Mouse (Mus musculus): ENCODE measurements around the gene Nfasc.
A peak's percentile ranks its signal among the peaks of the same experiment; 100 is the strongest.

The Nfasc gene

GRCm38 (mm10) chr1:132541824-132542599 lies 199.6 kb downstream of the Nfasc start:
- no peak for DNase-seq (ENCODE audit: extremely low read depth, low read depth)

- no peak for DNase-seq (ENCODE audit: extremely low read depth, low read depth)
These were observed 200.3 kb downstream of the Nfasc start for GRCm38 (mm10) chr1:132541171-132541823.

- no peak for DNase-seq (ENCODE audit: extremely low read depth, low read depth)
These were observed 200.9 kb downstream of the Nfasc start for GRCm38 (mm10) chr1:132540701-132541100.

GRCm38 (mm10) chr1:132537736-132538135 lies 203.9 kb downstream of the Nfasc start:
- DNase-seq (ENCODE audit: extremely low read depth, low read depth): no peak

- DNase-seq (ENCODE audit: extremely low read depth, low read depth): no peak
These were observed 205.2 kb downstream of the Nfasc start for GRCm38 (mm10) chr1:132536416-132536815.

GRCm38 (mm10) chr1:132535541-132535940 lies 206.1 kb downstream of the Nfasc start:
- DNase-seq (ENCODE audit: extremely low read depth, low read depth): no peak

- no peak for DNase-seq (ENCODE audit: extremely low read depth, low read depth)
These were observed 207.8 kb downstream of the Nfasc start for GRCm38 (mm10) chr1:132533840-132534239.

GRCm38 (mm10) chr1:132532521-132532920 lies 209.1 kb downstream of the Nfasc start:
- no peak for DNase-seq (ENCODE audit: extremely low read depth, low read depth)

- no peak for DNase-seq (ENCODE audit: extremely low read depth, low read depth)
These were observed 210.9 kb downstream of the Nfasc start for GRCm38 (mm10) chr1:132530631-132531191.

GRCm38 (mm10) chr1:132528647-132529334 lies 212.8 kb downstream of the Nfasc start:
- no peak for DNase-seq (ENCODE audit: extremely low read depth, low read depth)

- no peak for DNase-seq (ENCODE audit: extremely low read depth, low read depth)
These were observed 213.5 kb downstream of the Nfasc start for GRCm38 (mm10) chr1:132528071-132528470.

- peak; percentile 29 for DNase-seq (ENCODE audit: extremely low read depth, low read depth)
These were observed 215.8 kb downstream of the Nfasc start for GRCm38 (mm10) chr1:132525832-132526231.

GRCm38 (mm10) chr1:132523920-132524319 lies 217.7 kb downstream of the Nfasc start:
- peak; percentile 43 for DNase-seq (ENCODE audit: extremely low read depth, low read depth)

GRCm38 (mm10) chr1:132523048-132523447 lies 218.5 kb downstream of the Nfasc start:
- no peak for DNase-seq (ENCODE audit: extremely low read depth, low read depth)

- DNase-seq (ENCODE audit: extremely low read depth, low read depth): peak; percentile 22
These were observed 220.8 kb downstream of the Nfasc start for GRCm38 (mm10) chr1:132520764-132521163.

- DNase-seq (ENCODE audit: extremely low read depth, low read depth): no peak
These were observed 221.9 kb downstream of the Nfasc start for GRCm38 (mm10) chr1:132519734-132520133.

- no peak for DNase-seq (ENCODE audit: extremely low read depth, low read depth)
These were observed 223.0 kb downstream of the Nfasc start for GRCm38 (mm10) chr1:132518621-132519020.

GRCm38 (mm10) chr1:132516776-132517175 lies 224.8 kb downstream of the Nfasc start:
- no peak for DNase-seq (ENCODE audit: extremely low read depth, low read depth)

- DNase-seq (ENCODE audit: extremely low read depth, low read depth): no peak
These were observed 226.3 kb downstream of the Nfasc start for GRCm38 (mm10) chr1:132515339-132515738.
